In genomic region chr1:31153793-31154349, GRCm38 (mm10) we compare ENCODE assay signal across 8 mouse cellular contexts. TPM values are rescaled to one million over a fixed set of nuclear protein-coding genes. Genes with fewer than 3 reads are reported as not detected.
DNase-seq lines count a peak whose midpoint lies in the region; ATAC-seq and TF ChIP-seq lines count a peak whose summit lies in the region.

No protein-coding gene starts in this region.

- H3K27ac ChIP-seq in thymus, adult 2 months (ENCODE audit: control insufficient read depth, insufficient read depth, low read length), result no peak overlapping the region
- H3K27ac ChIP-seq in midbrain, embryonic 15.5 days, result no peak overlapping the region
- H3K27ac ChIP-seq in stomach, postnatal 0 days (replicated peaks), result no peak overlapping the region

- no peak for TF ChIP-seq EP300 in stomach, postnatal 0 days (optimal IDR thresholded peaks at IDR 0.05)

- H3K9ac ChIP-seq in midbrain, embryonic 15.5 days, result no peak overlapping the region
- H3K9ac ChIP-seq in stomach, postnatal 0 days (ENCODE audit: low read length), result no peak overlapping the region

- intact Hi-C loops in left cerebral cortex, postnatal 36 days (cut with DNase I), result loop anchor here (2.0 to 5.0 kb wide), 2 partner anchors 203 to 377 kb away; no protein-coding TSS in a partner anchor

- H3K27me3 ChIP-seq in thymus, adult 2 months (ENCODE audit: control insufficient read depth, insufficient read depth, low read length), result no peaks in the 10 kb centered on the region
- H3K27me3 ChIP-seq in midbrain, embryonic 15.5 days (replicated peaks), result no peaks in the 10 kb centered on the region
- no peaks in the 10 kb centered on the region for H3K27me3 ChIP-seq in stomach, postnatal 0 days (ENCODE audit: control insufficient read depth, insufficient read depth, low read length)

- H3K4me3 ChIP-seq in thymus, adult 2 months (ENCODE audit: control insufficient read depth, insufficient read depth, low read length), result no peak overlapping the region
- no peak overlapping the region for H3K4me3 ChIP-seq in midbrain, embryonic 15.5 days
- H3K4me3 ChIP-seq in stomach, postnatal 0 days (ENCODE audit: low read depth, low read length), result no peak overlapping the region

- no peaks in the 10 kb centered on the region for H3K36me3 ChIP-seq in thymus, adult 2 months (ENCODE audit: control insufficient read depth, insufficient read depth, low read length)
- H3K36me3 ChIP-seq in midbrain, embryonic 15.5 days (replicated peaks), result no peaks in the 10 kb centered on the region
- no peaks in the 10 kb centered on the region for H3K36me3 ChIP-seq in stomach, postnatal 0 days (ENCODE audit: control insufficient read depth, insufficient read depth, low read length)

- 15% methylated on average over 7 of the region's 7 CpGs for WGBS in thymus, adult 2 months
- 25% methylated on average over 7 of the region's 7 CpGs for WGBS in midbrain, embryonic 15.5 days
- WGBS in stomach, postnatal 0 days, result 7% methylated on average over 7 of the region's 7 CpGs

- no peak overlapping the region for H3K4me2 ChIP-seq in midbrain, embryonic 15.5 days
- H3K4me2 ChIP-seq in stomach, postnatal 0 days (replicated peaks; ENCODE audit: low read depth), result no peak overlapping the region

- H3K4me1 ChIP-seq in thymus, adult 2 months (replicated peaks; ENCODE audit: control insufficient read depth, insufficient read depth, low read length), result no peaks in the 10 kb centered on the region
- no peaks in the 10 kb centered on the region for H3K4me1 ChIP-seq in midbrain, embryonic 15.5 days
- H3K4me1 ChIP-seq in stomach, postnatal 0 days (replicated peaks; ENCODE audit: control insufficient read depth, insufficient read depth), result no peaks in the 10 kb centered on the region

- TF ChIP-seq POLR2A in thymus, adult 2 months (IDR thresholded peaks at IDR 0.05; ENCODE audit: control insufficient read depth, extremely low read depth, insufficient read depth, low read length, poor library complexity), result no peak

- no peak for TF ChIP-seq CTCF in thymus, adult 2 months (IDR thresholded peaks at IDR 0.05; ENCODE audit: borderline replicate concordance, control insufficient read depth, extremely low read depth, insufficient read depth, low read length, poor library complexity)
- TF ChIP-seq CTCF in stomach, postnatal 0 days (IDR thresholded peaks at IDR 0.05; ENCODE audit: low read depth), result peak; percentile 95

- no peaks in the 10 kb centered on the region for H3K9me3 ChIP-seq in midbrain, embryonic 15.5 days
- no peaks in the 10 kb centered on the region for H3K9me3 ChIP-seq in stomach, postnatal 0 days (ENCODE audit: control insufficient read depth, low read length)

- ATAC-seq in midbrain, embryonic 15.5 days (replicated peaks), result peak; percentile 93
- peak; percentile 48; the same call in 1 of the 2 replicates for ATAC-seq in stomach, postnatal 0 days (ENCODE audit: low FRiP score, low TSS enrichment)

- peak; percentile 6 for DNase-seq in thymus, adult 2 months
- no peak for DNase-seq in thymus, adult 18-20 months
- DNase-seq in cerebellum, postnatal 10 days, result peak; percentile 62 to 63
- peak; percentile 22 for DNase-seq in gastrocnemius, postnatal 10 days
- DNase-seq in kidney, adult 18-20 months, result peak; percentile 63
- DNase-seq in left cerebral cortex, postnatal 36 days (ENCODE audit: low spot score in 2 of 2), result peak; percentile 25 to 45
- peak; percentile 72 for DNase-seq in stomach, postnatal 0 days (ENCODE audit: low spot score)

RNA-seq across cellular contexts. Expression of gene Lgsn, which starts 22.3 kb away (rescaled TPM):
- polyA plus RNA-seq in thymus, adult 2 months (2012; rRNA removed), result not detected in 2 replicates
- not detected for total RNA-seq in gastrocnemius, postnatal 10 days (2021)
- not detected for total RNA-seq in left cerebral cortex, postnatal 36 days (2021)
- polyA plus RNA-seq in midbrain, embryonic 15.5 days (2015; fragmentation: Nextera tagmentation; extraction: Ambion mirVana), result not detected in 2 replicates
- not detected in 2 replicates for polyA plus RNA-seq in stomach, postnatal 0 days (2015; fragmentation: Nextera tagmentation; extraction: Ambion mirVana)

Comparison
In these comparisons a context has a peak if more than half of its experiments do, and no peak if none do; other contexts are left out.
1. DNase-seq: peak in thymus, adult 2 months (single experiment), cerebellum, postnatal 10 days (2 of 2), gastrocnemius, postnatal 10 days (single experiment), kidney, adult 18-20 months (single experiment), left cerebral cortex, postnatal 36 days (2 of 2) and stomach, postnatal 0 days (single experiment); none in thymus, adult 18-20 months (0 of 2).